Mouse (Mus musculus): Measurements from ENCODE around the gene A930033H14Rik.

The A930033H14Rik gene

GRCm38 (mm10) chr10:69212542-69213440, at the start of gene A930033H14Rik:
Gene A930033H14Rik (minus strand): TSS chr10:69213098.
- peak; percentile 50 for DNase-seq

DNA sequence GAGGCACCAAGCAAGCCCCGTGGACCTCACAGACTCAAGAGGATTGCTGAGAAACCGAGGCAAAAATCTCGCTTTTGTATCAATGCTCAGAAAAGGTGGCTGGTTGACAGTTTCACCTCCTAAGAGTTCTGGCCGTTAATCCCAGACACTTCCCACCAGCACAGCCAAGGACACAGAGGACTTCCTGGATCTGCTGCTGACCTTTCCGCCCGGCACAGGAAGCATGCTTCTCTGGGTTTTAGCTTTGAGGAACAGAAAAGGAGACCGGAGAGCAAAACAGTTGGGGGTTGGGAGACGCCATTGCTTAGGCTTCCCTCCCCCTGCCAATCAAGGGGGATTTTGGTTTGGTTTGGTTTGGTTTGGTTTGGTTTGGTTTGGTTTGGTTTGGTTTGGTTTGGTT, 47.0 kb upstream of the A930033H14Rik start:
- no peak for DNase-seq

DNA sequence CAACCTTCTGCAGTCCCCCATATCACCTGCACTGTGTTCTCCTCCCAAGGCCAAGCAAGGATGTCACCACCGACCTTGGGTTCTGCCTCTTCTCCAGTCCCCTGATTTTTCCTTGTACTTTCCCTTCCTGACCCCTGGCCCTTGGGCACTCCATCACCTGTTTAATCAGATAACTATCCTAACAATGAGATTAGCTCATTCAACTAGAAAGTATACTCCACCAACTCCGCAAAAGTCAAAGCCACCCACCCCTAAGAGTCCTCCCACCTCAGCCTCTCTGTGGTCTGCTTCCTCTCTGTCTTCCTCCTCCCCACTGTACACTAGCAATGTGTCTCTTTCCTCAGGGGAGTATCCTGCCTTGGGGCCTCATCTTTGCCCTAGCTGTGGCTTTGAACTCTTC, 46.3 kb upstream of the A930033H14Rik start:
- DNase-seq = no peak

DNA sequence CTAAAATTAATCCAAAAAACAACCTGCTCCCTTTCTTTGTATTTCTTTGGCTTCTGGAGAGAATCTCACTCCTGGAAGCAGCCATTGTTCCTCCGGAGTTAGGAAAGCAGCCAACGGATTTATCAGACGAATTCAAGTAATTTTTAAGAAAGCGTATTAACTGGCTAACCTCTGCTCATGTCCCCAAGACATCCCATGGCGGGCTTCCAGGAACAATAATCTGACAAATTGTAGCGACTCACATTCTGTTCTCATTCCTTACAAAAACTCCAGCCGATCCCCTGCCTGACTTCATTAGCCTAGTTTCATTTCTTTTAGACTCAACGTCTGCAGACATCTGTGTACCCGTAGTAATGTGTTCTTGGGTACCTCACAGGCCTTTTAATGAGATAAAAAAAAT, 45.7 kb upstream of the A930033H14Rik start:
- no peak for DNase-seq

- DNase-seq = no peak
These were observed 44.8 kb upstream of the A930033H14Rik start for GRCm38 (mm10) chr10:69257592-69258133.

DNA sequence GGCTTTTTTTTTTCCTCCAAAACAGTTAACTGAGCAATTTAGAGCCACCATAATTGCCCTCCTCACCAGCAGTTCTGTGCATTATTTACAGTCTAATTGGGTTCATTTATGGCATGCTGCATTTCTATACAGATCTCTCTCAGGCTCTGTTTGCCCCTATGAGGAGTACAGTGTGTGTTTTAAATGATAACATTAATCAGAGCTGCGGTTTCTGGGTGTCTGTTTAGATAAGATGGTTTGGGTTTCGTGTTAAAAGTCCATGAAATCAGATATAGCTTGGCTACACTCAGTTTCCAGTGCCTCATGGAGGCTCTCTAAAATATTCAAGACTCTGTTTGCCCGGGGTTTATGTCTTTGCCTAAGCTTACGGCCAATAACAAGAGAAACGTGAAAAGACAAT, 42.7 kb upstream of the A930033H14Rik start:
- DNase-seq = no peak

DNA sequence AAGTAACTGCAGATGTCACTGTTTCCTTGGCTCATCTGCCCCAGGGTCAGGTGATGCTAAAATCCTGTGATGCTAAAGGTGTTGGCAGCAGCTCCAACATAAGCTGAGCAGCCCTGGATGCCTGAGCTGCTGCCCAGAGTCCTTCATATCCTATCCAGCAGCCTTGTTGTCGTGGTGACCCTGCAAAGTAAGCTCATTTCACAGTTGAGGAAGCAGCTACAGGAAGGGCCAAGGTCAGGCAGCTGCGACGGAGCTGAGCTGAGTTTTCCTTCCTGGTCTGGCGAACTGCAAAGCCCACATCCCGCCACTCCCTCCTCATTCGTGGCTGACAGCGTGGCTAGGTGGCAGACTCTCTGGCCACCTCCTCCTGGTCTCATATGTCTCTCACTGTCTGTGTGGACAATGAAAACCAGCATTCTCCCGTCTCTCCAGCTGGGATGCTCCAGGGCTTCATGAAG, 41.5 kb upstream of the A930033H14Rik start:
- DNase-seq = no peak

GRCm38 (mm10) chr10:69253686-69254080, 40.8 kb upstream of the A930033H14Rik start:
- DNase-seq = no peak

DNA sequence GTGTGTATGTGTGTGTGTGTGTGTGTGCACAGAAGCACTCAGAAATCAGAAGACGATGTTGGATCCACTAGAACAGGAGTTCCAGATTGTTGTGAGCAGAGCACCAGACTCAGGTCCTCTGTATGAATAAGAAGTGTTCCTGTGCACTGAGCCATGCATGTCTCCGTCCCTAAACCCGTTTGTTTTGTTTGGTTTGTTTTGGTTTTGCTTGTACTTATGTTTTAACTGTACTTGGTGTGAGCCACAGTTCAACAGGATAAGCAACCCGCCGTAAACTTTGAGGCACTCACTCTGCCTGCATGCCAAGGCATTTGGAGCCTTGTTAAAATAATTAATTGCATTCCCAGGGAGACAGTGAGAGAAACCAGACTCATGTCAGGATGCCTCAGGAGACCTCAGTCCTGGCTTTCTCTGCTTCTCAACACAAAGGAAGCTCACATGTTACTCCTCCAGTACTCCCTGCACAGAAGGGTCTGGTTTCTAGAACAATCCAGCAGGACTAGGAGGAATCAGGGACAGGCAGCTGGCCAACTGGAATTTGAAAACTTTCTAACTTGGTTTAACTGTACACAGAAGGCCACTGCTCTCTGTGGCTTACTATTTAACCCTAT, 40.3 kb upstream of the A930033H14Rik start:
- DNase-seq = no peak

GRCm38 (mm10) chr10:69252112-69253074, 39.5 kb upstream of the A930033H14Rik start:
- DNase-seq = no peak

DNA sequence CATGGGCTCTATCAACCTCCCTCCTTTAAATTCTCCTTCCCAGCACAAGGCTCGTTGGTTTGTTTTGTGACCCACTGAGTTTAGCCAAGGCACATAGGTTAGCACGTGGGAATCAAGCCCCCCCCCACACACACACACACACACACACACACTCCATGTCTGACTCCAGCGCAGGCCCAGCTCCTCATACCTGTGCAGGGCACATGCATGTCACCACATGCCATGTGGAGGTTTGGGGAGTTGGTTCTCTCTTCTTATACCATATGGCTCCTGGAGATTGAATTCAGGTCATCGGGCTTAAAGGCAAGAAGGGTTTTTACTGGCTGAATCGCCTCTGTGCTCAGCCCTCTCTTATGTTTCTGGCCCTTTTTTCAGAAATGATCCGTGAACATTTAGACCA, 38.4 kb upstream of the A930033H14Rik start:
- DNase-seq = no peak

- DNase-seq = no peak
These were observed 35.6 kb upstream of the A930033H14Rik start for GRCm38 (mm10) chr10:69248261-69249160.

GRCm38 (mm10) chr10:69247311-69248033, 34.6 kb upstream of the A930033H14Rik start:
- no peak for DNase-seq

- DNase-seq = no peak
These were observed 33.9 kb upstream of the A930033H14Rik start for GRCm38 (mm10) chr10:69246762-69247161.

DNA sequence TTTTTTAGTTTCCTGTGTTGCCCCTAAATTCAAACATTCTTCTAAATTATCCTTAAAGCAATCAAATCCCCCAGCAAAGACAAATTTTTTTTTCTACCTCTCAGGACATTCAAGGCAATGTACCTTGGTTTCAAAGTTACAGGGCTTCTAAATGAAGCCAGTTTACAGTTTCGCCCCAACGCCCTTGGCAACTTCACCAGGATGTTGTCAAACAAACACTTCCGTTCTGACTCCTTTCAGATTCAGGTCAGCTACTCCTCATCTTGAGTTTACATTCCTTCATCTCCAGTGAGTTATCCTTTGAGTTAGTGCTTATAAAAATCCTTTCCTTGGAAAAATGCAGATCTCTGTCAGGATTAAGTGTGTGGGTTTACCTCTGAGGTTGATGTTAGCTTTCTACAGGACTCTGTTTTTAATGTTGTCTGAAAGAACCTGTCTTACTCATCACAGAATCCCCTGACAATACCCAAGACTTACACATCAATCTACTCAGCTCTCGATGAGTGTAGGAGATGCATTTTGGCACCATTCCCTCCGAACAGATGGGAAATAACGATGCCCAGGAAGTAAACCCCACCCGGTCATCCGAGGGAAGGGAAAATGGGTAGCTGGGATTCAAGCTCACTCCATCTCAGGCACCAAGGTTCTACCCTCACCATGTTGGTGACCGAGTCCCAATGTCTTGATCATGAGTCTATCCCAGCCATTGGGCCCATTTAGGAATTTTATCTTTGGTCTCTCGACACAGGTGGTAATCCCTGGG, 33.2 kb upstream of the A930033H14Rik start:
- DNase-seq = no peak

DNA sequence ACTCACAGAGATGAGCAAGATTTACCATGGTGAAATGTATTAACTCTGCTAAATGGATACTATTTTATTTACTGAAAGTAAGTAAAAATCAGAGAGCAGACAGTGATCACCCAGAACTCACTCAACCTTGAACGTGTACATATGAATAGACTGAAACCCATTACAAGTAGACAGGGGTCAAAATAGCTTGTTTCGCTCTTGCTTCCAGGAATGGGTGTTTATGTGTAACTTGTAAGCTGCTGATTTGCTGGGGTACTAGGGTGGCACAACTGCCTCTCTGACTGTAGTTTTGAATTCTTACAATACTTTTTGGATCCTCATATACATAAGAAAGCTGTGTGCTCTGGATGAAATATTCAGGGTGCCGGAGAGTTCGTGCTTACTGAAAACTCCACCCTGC, 32.3 kb upstream of the A930033H14Rik start:
- no peak for DNase-seq

GRCm38 (mm10) chr10:69240530-69240929, 27.6 kb upstream of the A930033H14Rik start:
- no peak for DNase-seq

- no peak for DNase-seq
These were observed 25.4 kb upstream of the A930033H14Rik start for GRCm38 (mm10) chr10:69238311-69238710.

- DNase-seq = no peak
These were observed 24.9 kb upstream of the A930033H14Rik start for GRCm38 (mm10) chr10:69237781-69238180.

DNA sequence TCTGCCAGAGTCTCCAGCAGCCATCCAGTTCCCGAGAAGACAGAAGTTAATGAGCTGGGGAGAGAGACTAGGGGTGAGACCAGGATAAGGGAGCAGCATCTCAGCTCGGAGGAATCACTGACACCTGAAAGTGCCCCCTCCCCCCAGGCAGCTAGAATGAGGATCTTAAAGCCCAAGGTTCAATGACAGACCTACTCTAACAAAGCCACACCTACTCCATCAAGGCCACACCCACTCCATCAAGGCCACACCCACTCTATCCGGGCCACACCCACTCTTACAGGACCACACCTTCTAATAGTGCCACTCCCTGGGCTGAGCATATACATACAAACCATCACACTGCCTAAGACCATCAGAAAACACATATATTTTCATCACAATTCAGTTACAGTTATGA, 24.3 kb upstream of the A930033H14Rik start:
- DNase-seq = no peak

All from thymus, postnatal 14 days (tissue).